Mouse (Mus musculus) liver (tissue): ENCODE results near the gene Rnf181.

ENCODE experiments used
- DNase-seq: peaks from one replicate; pipeline ENCODE4 v3.0.0-alpha.2; 2020; ENCODE audit warnings: mixed read lengths

Rnf181 gene

DNA sequence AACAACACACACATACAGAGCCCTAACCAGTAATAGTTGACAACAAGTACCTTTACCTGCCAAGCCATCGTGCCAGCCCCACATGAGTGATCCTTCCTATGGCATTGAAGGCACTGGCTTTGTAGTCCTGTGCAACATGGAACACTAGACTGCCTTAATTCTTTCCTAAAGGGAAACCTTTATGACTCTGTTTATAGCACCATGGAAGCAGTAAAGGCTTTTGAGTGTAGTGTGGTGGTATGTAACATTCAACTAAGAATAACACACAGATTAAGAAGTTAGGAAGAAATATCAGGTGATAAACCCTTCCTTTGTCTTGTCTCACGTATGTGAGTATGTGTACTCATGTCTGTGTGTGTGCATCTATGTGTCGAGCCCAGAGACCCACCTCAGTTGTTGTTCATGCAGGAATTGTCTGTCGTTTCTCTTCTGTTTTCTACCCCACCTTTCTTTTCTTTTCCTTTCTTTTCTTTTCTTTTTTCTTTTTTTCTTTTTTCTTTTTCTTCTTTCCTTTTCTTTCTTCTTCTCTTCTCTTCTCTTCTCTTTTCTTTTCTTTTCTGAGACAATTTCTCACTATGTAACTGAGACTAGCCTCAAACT, at the start of gene Rnf181:
Gene Rnf181 (minus strand): TSS at position 113 of the 600 bp plus-strand sequence.
- DNase-seq: no peak

DNA sequence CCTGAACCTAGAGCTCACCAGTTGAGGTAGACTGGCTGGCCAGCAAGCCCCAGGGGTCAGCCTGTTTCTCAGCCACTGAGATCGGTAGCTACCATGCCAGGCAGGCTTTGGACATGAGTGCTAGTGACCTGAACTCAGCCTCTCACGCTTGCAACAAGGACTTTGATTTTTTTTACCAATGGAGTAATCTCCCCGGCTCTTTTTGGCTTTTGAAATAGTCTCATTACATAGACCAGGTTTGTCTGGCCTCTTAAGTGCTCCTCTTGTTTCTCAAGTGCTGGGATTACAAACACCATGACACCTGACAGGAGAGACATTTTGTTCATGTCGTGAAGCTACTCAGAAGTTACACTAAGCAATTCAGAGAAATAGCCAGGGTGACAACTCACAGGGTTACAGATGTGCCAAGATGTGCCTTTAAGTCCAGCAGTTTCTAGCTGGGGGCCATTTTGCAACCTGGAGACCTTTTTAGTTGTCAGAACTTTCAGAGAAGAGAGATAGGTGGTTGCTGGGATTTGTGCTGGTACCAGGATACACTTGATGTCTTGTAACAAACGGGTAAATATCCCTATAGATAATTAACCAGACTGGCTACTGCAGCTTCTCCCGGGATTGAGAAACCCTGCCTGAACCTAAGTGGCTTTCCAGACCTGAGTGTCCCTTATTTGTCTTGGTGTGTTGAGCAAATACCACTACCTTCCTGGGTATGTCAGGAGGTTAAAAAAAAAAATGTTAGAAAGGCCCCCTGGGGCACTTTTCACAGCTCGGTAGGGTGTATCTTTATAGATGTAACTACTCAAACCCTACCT, 49.4 kb upstream of the Rnf181 start:
- no peak for DNase-seq

DNA sequence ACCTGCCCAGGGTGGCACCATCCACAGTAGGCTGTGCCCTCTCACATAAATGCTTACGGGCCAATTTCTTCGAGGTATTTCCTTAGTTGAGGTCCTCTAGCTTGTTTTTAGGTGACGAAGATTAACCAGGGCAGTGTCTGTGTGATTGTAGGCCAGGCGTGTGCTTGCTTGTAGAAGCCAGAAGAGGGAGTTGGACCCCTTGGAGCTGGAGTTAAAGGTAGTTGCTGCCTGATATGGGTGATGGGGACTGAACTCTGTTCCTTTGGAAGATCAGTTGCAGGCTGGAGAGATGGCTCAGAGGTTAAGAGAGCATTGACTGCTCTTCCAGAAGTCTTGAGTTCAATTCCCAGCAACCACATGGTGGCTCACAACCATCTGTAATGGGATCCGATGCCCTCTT, 48.4 kb upstream of the Rnf181 start:
- DNase-seq: no peak

DNA sequence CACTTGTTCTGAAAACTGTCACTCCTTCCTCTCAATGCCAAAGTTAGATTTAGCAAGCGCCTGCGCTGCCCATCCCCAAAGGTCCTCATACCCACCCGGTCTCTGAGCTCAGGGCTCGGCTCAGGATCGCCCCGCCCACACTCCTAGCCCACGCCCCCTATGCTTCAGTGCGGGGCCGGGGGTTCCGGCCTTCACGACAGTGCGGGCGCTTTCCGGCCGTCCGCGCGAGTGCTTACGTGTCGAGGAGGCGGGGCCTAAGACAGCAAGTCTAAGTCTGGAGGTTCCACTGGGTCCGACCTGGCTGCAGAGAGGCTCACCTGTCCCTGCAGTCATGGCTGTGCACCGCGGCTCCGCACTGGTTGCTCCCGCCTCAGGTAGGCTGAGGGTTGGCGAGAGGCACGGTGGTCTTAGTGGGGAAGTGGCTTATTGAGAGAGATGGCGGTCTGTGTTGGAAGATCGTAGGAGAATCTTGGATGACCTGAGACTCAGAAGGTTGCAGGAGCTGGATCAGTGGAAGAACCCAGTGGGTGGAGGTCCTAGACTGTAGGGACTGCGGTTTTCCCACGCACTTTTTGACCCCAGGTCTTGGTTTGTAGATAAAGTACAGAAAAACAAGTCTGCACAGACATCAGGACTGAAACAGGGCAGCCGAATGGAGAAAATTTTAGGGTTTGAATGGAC, 47.5 kb upstream of the Rnf181 start, which contains the start of gene Ggcx:
Gene Ggcx (plus strand): TSS at position 233 of the 681 bp plus-strand sequence.
- peak; percentile 95 for DNase-seq

DNA sequence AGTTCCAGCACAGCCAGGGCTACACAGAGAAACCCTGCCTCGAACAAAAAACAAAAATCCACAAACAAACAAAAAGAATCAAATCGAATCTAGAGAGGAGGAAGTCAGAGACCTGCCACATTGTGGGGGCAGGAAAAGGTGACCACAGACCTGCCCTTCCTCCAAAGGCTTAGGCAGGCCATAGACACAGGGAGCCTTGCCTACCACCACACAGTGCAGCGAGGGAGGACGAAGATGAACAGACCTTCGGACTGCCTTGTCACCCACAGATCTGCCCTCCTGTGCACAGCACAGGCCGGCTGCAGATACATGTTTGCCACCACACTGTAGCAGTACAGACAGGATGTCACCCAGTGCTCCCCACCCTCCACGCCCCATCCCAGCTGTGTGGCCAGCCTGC, 43.8 kb upstream of the Rnf181 start:
- DNase-seq: no peak

DNA sequence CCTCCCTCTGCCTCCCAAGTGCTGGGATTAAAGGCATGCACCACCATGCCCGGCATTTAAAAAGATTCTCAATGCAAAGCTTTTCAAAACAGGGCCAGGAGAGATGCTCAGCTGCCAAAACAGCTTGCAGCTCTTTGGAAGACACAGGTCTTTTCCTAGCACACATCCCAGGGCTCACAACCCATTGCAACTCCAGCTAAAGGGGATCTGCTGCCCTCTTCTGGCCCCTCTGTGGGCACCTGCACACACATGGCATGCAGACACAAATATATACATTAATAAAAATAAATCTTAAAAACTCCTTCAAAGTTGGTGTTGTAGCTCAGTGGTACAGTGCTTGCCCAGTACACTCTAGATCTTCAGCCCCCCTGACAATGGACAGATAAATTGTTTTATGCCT, 43.2 kb upstream of the Rnf181 start:
- DNase-seq: no peak

DNA sequence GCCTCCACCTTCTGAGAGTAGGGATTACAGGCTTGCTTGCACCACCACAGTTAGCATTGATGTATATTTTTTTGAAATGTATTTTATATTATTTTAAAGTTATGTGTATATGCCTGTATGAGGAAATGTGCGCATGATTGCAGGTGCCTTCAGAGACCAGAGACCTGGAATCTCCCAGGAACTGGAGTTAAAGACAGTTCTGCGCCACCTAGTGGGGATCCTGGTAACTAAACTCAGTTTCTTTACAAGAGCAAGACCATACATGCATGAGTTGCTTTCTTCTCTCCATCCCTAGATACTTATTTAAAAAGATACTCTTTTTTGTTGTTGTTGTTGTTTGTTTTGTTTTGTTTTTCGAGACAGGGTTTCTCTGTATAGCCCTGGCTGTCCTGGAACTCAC, 42.8 kb upstream of the Rnf181 start:
- peak; percentile 79 for DNase-seq

DNA sequence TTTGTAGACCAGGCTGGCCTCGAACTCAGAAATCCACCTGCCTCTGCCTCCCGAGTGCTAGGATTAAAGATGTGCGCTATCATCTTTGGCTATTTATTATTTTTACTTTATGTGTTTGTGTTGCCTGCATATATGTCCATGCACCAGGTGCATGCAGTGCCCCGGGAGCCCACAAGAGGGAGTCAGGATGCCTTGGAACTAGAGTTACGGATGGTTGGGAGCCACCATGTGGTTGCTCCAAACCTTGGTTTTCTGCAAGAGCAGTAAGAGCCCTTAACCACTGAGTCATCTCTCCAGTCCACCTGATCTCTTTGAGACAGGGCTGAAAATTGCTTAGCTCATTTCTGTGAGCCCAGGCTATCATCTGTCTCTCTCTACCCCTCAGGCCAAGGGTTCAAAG, 40.4 kb upstream of the Rnf181 start:
- DNase-seq: peak; percentile 93

DNA sequence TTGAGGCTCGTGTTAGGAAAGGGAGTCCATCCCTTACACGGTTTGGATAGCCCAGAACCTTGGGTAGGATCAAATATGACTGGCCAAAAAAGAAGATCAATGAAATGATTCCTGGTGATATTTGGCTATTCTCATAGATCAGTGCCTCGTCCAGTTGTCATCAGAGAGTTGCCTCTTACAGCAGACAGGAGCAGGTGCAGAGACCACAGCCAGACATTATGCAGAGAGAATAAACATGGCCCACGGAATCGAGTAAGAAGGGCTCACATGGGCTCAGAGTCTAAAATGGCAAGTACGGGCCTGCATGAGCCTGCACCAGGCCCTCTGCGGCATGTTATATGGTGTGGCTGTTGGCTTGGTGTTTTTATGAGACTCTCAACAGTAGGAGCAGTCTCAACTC, 38.6 kb upstream of the Rnf181 start:
- DNase-seq: no peak

DNA sequence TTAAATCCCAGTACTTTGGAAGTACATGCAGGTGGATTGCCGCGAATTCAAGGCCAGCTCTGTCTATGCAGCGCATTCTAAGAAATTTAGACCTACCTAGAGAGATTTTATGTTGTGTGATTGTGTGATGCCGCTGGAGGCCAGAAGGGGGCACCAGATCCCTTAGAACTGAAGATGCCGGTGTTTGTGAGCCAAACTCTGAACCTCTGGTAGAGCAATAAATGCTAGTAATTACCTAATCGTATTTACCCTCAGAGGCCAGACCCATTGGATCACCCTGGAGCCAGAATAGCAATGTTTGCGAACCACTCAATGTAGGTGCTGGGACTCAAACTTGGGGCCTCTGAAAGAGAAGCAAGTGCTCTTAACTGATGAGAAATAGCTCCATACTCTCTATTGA, 35.1 kb upstream of the Rnf181 start:
- DNase-seq: peak; percentile 81

DNA sequence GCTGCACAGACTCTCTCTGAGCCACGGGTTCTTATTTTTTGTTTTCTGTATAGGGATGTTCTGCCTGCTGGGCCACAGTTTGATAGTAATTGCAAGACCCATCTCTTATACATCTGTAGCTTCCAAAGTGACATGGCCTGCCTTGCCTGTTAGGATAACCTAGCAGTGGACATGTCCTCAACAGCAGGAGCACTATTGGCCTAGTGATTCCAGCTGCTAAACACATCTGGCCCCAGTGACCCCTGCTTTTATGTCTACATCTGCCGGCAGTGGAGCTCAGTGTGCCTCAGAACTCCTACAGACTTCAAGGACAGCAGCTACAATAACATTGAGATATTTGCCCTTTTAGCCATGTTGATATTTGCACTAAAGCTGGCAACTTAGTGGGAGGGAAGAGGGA, 33.2 kb upstream of the Rnf181 start:
- no peak for DNase-seq

DNA sequence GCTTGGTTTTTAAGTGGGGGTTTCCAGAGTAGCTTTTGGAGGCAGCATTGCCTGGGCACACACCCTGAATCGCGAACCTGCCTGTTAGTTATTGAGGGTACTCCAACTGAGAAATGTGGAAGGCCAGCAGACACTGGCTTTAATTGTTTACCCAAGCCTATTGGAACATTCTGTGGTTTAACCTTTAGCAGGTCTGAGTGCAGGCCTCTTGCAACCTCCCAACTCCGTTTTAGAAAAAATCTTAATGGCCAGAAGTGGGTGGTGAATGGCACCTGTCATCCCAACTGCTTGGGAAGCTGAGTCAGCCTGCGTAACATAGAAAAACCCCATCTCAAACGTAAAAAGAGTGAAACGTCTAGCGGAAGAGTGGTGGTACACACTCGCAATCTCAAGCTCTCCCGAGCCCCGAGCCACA, 30.1 kb upstream of the Rnf181 start:
- no peak for DNase-seq

DNA sequence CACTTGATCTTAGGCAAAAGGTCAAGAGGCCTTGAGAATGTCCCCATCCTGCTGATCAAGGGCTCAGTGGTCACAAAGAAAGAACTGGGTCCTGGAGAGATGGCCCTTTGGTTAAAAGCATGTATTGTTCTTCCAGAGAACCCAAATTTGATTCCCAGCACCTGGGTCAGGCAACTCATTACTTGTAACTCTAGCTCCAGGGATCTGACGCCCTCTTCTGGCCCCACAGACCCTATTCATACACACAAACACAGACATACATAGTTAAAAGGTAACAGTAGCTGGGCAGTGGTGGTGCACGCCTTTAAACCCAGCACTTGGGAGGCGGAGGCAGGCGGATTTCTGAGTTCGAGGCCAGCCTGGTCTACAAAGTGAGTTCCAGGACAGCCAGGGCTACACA, 25.6 kb upstream of the Rnf181 start:
- no peak for DNase-seq

DNA sequence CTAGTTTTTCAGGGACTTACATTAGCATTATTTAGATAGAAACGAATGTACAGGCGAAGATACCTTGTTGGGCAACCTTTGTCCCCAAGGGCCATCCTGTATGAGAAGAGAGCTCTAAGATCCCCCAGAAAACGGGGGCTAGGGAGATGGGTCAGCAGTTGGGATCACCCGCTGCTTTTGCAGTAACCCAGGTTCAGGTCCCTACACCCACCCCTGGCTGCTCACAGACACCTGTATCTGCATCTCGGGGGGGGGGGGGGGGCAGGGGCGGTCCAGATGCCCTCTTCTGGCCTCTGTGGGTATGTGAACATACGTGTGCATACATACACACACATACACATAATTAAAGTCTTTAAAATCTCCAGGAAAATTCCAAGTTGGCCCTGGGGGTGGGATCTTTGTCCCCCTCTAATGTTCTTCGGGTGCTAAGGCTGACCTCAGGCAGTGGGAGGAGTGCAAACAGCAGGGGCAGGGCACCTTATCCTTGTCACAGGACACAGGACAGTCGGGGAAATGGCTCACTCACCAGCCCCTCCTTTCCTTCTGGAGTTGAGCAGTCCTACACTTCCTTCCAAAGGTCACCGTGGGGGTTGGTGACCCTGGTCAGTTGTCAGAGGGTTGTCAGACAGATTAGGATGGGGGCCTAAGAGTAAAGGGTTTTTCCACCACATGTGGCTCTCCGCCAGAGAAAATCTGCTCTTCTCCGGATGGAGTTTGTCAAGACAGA, 24.2 kb upstream of the Rnf181 start:
- peak; percentile 84 for DNase-seq

DNA sequence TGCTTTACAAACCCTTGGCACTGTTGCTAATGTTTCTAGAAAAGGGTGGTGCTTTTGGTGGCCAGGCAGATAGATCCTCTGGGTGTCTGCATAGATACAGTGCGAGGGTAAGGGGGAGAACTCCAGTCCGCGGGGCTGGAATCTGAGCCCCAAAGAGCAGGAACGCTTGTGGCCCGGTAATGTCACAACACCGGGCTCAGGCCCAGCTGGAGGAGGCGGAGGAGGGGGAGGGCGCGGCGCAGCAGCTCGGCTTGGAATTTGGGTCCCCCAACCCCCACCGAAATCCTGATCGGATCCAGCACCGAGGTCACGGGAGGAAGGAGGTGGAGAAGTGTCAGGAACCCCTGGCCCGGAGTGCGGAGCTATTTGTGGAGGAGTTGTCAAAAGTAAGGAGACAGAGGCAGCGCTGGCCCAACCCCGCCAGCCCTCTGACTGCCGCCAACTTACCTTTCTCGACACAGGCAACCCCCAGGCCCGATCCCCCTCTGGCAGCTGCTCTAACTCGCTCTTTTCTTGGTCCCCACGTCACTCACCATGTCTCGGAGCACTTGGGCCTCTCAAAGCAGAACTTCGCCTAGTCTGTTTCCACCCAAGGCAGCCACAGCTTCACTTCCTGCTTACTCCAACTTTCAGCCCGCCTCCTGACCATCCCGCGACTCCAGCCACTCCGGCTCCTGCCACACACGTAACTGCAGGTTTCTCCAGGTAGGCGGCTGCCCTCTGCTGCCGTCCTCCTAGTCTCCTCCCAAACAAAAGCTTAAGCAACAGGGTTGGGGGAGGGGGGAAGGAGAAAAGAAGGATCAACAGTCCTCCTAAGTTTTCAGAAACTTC, 23.4 kb upstream of the Rnf181 start, which contains the start of gene Vamp8:
Gene Vamp8 (minus strand): TSS at position 763 of the 831 bp plus-strand sequence.
- peak; percentile 85 for DNase-seq

DNA sequence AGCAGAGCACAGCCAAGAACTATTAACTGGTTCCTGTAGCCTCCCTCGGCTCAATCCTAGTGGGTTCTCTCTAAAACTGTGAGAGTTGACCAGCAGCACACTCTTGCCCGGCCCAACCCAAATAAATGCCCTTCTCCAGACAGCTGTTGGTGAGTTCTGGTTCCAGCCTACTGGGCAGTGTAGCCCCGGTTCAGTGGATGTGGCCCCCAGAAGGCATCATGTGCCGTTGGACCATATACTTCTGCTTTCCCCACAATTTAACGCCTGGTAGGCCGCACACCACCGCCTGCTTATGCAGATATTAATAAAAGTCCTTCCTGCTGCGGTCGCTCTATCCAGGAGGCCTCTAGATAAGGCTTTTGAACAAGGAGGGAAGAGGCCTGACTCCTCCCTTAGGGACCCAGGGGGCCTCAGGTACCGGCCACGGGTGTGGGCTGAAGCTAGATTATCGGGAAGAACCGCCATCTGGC, 22.8 kb upstream of the Rnf181 start:
- DNase-seq: peak; percentile 92

DNA sequence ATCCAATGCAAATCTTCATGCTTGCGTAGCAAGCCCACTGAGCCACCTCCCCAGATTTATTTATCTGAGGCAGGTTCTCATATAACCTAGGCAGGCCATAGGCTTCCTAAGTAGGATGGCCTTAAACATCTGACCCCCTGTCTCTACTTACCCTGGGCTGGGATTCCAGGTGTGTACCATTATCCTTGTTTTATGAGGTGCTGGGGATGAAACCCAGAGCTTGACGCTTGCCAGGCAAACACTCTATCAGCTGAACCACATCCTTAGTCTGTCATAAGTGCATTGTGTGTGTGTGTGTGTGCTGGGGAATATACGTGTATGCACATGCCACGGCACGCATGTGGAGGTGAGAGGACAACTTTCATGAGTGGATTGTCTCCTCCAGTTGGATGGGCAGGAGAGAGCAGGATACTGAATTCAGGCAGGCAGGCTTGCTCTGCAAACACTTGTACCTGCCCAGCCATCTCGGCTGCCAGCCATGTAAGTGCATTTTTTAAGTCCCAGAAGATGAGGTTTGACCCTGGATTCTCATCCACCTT, 22.1 kb upstream of the Rnf181 start:
- peak; percentile 23 for DNase-seq

DNA sequence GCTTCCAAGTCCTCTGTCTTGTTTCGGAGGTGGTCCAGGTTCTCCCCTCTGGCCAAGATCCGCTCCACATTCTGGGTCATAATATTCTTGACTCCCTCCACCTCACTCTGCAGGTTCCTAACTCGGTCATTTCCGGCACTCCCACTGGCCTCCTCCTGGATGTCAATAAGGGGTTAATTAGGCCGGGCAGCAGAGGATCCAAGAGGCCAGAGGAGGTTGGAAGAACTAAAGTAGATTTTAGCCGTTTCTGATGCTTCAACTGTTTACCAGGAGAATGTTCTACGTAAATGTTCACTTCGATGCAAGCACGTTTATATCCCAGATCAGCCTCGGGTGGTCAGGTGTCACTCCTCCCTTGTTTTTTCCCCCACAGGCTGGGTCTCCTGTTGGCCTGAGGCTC, 21.5 kb upstream of the Rnf181 start:
- no peak for DNase-seq

DNA sequence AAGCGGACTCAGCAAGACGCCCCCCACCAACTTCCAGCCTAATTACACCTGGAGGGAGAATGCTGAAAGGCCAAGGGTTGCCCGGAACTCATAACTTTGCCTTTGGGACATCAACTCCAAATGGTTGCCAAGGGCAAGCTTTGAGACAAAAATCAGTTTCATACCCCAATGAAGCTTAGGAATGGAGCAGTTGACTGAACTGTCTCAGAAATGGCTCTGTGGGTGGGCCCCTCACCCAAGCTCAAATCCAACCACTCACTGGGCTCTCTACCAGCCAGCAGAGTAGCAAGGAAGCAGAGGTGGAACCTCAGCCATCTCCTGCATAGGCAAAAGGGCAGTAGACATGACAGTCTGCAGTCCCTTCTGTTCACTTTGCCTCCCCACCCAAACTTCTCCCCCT, 21.1 kb upstream of the Rnf181 start:
- DNase-seq: no peak

DNA sequence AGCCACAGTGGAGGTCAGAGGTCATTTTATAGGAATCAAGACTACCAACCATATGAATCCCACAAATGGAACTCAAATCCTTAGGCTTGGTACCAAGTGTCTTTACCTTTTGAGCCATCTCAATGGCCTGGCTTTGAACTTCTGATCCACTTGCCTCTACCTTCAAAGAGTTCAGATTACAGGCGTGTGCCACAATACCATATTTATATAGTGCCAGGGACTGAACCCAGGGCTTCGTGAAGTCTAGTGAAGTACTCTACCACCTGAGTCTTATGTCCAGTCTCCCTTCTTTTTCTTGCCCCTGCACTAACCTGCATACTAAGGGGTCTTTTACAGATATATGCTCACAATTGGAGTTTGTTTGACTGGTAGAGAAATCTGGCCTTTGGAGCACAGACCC, 19.8 kb upstream of the Rnf181 start:
- no peak for DNase-seq

DNA sequence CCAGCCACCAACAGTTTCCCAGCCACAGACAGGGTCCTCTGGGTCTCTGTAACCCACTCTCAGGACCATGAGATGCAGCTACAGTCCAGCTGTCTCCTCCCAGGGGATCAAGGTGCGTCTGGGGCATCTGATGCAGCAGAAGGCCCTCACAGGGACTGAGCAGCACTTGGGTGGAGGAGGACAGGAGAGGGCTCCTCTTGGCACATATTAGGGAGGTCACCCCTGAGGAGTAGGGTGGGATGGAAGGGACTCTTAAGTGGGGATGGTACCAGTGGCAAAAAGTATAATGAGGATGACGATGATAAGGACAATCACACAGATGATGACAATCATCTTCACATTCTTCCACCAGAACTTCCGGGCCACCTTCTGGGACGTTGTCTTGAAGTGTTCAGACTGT, 18.5 kb upstream of the Rnf181 start:
- no peak for DNase-seq

DNA sequence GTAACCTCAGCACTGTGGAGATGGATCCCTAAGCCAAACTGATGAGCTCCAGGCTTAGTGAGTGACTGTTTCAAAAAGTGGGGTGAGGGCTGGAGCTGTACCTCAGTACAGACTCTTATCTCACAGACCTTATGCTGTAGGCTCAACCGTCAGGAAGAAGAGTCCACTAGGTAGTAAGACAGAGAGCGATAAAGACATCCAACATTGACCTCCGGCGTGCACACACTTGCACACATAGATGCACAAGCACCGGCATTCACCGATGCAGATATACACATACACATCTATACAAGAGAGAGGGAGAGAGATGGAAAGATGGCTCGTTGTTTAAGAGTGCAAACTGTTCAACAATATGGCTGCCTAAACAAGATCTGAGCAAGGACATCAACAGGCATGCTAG, 17.2 kb upstream of the Rnf181 start:
- DNase-seq: peak; percentile 72
